Mouse (Mus musculus) ovary, adult 10 weeks (tissue): ENCODE data around the gene Cys1. TPM values are rescaled to one million over a fixed set of nuclear protein-coding genes. Genes with fewer than 3 reads are reported as not detected.

Source experiments
- polyA plus RNA-seq: library from polyadenylated mRNA; stranded (reverse); fragments of 350-450 nt; fragmentation: Illumina TruSeq; extraction: RNeasy Lipid Tissue Mini Kit (QIAGEN cat#74804); gene quantifications from one replicate; pipeline ENCODE4 v1.2.3, GENCODE M21; 2014

The Cys1 gene
- 0.80 TPM for polyA plus RNA-seq

GRCm38 (mm10) chr12:24681286-24682023 lies at the start of gene Cys1:
TSS of gene Cys1 (minus strand) at chr12:24681813.

GRCm38 (mm10) chr12:24707954-24708823 lies 26.6 kb upstream of the Cys1 start, which contains the start of gene Rrm2:
TSS of gene Rrm2 (plus strand) at chr12:24708241.

DNA sequence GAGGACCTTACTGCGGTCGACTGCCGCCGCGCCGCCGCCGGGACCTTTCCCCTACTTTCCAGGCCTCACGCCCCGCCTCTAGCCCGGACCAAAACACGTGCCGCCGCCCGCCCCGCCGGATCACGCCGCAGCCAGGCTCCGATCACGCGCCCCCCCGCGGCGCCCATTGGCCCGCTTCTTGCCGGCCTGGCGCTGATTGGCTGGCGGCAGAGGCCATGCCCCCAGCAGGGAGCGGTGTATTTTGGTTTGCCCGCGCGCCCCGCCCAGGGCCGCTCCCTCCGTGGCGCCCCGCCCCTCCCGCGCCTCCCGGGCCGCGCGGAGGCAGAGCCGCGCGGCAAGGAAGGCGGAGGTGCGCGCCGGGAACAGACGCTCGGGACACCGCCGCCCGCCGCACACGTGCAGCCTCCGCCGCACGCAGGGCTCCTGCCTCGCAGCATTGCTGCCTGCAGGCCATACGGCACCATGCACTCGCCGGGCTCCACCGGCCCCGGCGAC lies 30.5 kb downstream of the Cys1 start, which contains the start of gene Klf11:
Gene Klf11, plus strand, starts transcription at position 212 of the 495 bp plus-strand sequence.

Other genes with a start within 250 kb of the Cys1 start
- 52.9 TPM for gene Taf1b, start 183.5 kb downstream of the Cys1 start, polyA plus RNA-seq
- 2.9 TPM for gene Grhl1, start 109.5 kb downstream of the Cys1 start, polyA plus RNA-seq
- gene Klf11, start 30.5 kb downstream of the Cys1 start, polyA plus RNA-seq, result 46.3 TPM
- gene Rrm2, start 26.4 kb upstream of the Cys1 start, polyA plus RNA-seq, result 44.5 TPM
- gene Mboat2, start 149.1 kb upstream of the Cys1 start, polyA plus RNA-seq, result 128 TPM